Mouse (Mus musculus) macrophage (primary cell): ENCODE results near the gene Gm17387. TPM values are rescaled to one million over a fixed set of nuclear protein-coding genes. Genes with fewer than 3 reads are reported as not detected.

Source experiments
- H3K27ac ChIP-seq: fragments of 350-480 bp; formaldehyde crosslinking; 2 replicates; pipeline ENCODE4 v1.9.0; 2021
- H3K36me3 ChIP-seq: fragments of 350-480 bp; formaldehyde crosslinking; 2 replicates; pipeline ENCODE4 v1.9.0; 2021; ENCODE audit errors: inconsistent target
- H3K4me3 ChIP-seq: fragments of 350-480 bp; formaldehyde crosslinking; 2 replicates; pipeline ENCODE4 v1.9.0; 2021; ENCODE audit errors: inconsistent target
- H3K79me2 ChIP-seq: fragments of 350-480 bp; formaldehyde crosslinking; 2 replicates; pipeline ENCODE4 v1.9.0; 2021; ENCODE audit errors: inconsistent target
- WGBS: methylation state at CpG from one replicate; pipeline ENCODE4 v1.1.7; 2026; ENCODE audit warnings: inconsistent platforms; ENCODE audit not compliant: missing documents; 5-methylcytosine and 5-hydroxymethylcytosine counted together
- polyA plus RNA-seq: library from polyadenylated mRNA; stranded (reverse); fragments of 250-400 nt; gene quantifications from 3 replicates; pipeline ENCODE4 v1.2.4, GENCODE M21; 2018; ENCODE audit warnings: inconsistent platforms

The Gm17387 gene
- polyA plus RNA-seq, 1 experiment from 2014 or later = not detected

DNA sequence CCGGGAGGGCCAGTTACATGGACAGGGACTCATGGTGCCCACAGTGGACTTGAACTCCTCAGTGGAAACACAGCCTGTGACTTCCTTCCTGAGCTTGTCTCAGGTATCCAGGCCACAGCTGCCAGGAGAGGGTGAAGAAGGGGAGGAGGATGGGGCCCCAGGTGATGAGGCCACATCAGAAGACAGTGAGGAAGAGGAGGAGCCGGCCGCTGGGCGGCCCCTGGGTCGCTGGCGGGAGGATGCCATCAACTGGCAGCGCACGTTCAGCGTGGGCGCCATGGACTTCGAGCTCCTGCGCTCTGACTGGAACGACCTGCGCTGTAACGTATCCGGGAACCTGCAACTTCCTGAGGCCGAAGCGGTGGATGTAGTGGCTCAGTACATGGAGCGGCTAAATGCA, 39.4 kb downstream of the Gm17387 start:
- no peaks in the 10 kb centered on the region for H3K36me3 ChIP-seq
- H3K79me2 ChIP-seq = no peaks in the 10 kb centered on the region
- H3K4me3 ChIP-seq = no peak overlapping the region
- H3K27ac ChIP-seq = no peak overlapping the region
- WGBS = 93% methylated on average over 19 of the region's 19 CpGs

DNA sequence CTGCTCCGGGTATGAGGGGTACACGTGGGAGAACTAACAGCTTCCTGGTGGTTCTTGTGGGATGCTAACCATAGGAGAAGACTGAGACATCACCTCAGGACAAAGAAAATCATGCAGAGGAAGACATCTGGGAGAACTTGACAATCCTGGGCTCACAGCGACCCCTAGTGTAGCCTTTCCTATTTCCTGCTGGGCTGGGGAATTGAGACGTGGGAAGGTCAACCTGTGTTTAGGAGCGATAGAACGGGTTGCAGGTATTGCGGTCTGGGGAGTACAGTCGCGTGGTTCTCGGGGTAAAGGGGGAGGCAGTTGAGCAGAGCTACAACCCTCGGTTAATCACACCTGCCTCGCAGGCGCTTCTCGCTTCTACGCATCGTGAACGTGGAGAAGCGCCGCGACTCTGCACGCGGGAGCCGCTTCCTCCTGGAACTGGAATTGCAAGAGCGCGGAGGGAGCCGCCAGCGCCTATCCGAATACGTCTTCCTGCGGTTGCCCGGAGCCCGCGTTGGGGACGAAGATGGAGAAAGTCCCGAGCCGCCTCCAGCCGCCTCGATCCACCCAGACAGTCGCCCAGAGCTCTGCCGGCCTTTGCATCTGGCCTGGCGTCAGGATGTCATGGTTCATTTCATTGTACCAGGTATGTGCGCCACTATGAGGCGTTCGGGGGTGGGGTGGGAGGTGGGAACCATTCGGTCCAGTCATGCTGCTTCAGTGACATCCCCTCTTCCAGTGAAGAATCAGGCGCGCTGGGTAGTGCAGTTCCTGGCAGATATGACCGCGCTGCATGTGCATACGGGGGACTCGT, 41.3 kb downstream of the Gm17387 start:
- Histone ChIP-seq H3K36me3 (no peaks in the 10 kb centered on the region), H3K27ac (no peak overlapping the region), H3K79me2 (no peaks in the 10 kb centered on the region), H3K4me3 (no peak overlapping the region)
- WGBS = 3% methylated on average over 51 of the region's 51 CpGs

- 12% methylated on average over 23 of the region's 23 CpGs for WGBS
- Histone ChIP-seq H3K4me3 (no peak overlapping the region), H3K79me2 (no peaks in the 10 kb centered on the region), H3K27ac (no peak overlapping the region), H3K36me3 (no peaks in the 10 kb centered on the region)
Observed at GRCm38 (mm10) chr7:141072017-141072745, 43.2 kb downstream of the Gm17387 start.

DNA sequence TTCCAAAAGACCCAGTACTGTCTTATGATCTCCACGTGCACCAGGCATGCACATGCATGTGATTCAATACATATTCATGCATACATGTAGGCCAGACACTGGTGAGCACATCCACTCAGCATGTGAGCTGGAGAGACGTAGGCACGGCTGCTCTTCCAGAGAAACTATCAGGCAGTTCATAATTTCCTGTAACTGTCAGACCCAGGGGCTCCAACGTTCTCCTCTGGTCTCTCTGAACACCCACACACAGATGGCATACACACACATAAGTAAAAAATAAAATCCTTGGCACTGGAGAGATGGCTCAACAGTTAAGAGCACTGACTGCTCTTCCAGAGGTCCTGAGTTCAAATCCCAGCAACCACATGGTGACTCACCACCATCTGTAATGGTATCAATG, 44.9 kb downstream of the Gm17387 start:
- Histone ChIP-seq H3K36me3 (no peaks in the 10 kb centered on the region), H3K79me2 (no peaks in the 10 kb centered on the region), H3K4me3 (no peak overlapping the region), H3K27ac (no peak overlapping the region)
- 71% methylated on average over 4 of the region's 4 CpGs for WGBS

- Histone ChIP-seq H3K79me2 (no peaks in the 10 kb centered on the region), H3K27ac (no peak within 1 kb of the TSS), H3K36me3 (no peaks in the 10 kb centered on the region), H3K4me3 (no peak within 1 kb of the TSS)
- 91% methylated on average over 15 of the region's 15 CpGs for WGBS
Observed at GRCm38 (mm10) chr7:141077841-141078240, 48.9 kb downstream of the Gm17387 start, which contains the start of gene Pkp3. Gene Pkp3, plus strand, starts transcription at chr7:141078218.

GRCm38 (mm10) chr7:141078876-141079275, 49.9 kb downstream of the Gm17387 start:
- WGBS = 93% methylated on average over 4 of the region's 4 CpGs
- Histone ChIP-seq H3K79me2 (no peaks in the 10 kb centered on the region), H3K36me3 (no peaks in the 10 kb centered on the region), H3K27ac (no peak overlapping the region), H3K4me3 (no peak overlapping the region)

Other genes with a start within 250 kb of the Gm17387 start
- 0.50 to 0.64 TPM in 2 of 3 replicates, not detected in the other for gene Syce1, start 241.3 kb upstream of the Gm17387 start, polyA plus RNA-seq
- 0.17 to 0.31 TPM (median 0.19 TPM) in 3 replicates for gene Zfp941, start 207.0 kb upstream of the Gm17387 start, polyA plus RNA-seq
- not detected in 3 replicates for gene Urah, start 194.1 kb upstream of the Gm17387 start, polyA plus RNA-seq
- gene Scgb1c1, start 183.6 kb upstream of the Gm17387 start, polyA plus RNA-seq = not detected in 3 replicates
- gene Odf3, start 181.3 kb upstream of the Gm17387 start, polyA plus RNA-seq = not detected in 3 replicates
- not detected in 3 replicates for gene Gm45785, start 172.8 kb upstream of the Gm17387 start, polyA plus RNA-seq
- 18.7 to 48.4 TPM (median 41.3 TPM) in 3 replicates for gene Ric8a, start 172.2 kb upstream of the Gm17387 start, polyA plus RNA-seq
- gene Bet1l, start 171.6 kb upstream of the Gm17387 start, polyA plus RNA-seq = 8.0 to 19.0 TPM (median 14.4 TPM) in 3 replicates
- gene Psmd13, start 147.2 kb upstream of the Gm17387 start, polyA plus RNA-seq = 77.6 to 104 TPM (median 78.6 TPM) in 3 replicates
- 4.8 to 16.9 TPM (median 7.6 TPM) in 3 replicates for gene Sirt3, start 146.8 kb upstream of the Gm17387 start, polyA plus RNA-seq
- not detected in 3 replicates for gene Cox8b, start 128.7 kb upstream of the Gm17387 start, polyA plus RNA-seq
- not detected in 3 replicates for gene Nlrp6, start 108.2 kb upstream of the Gm17387 start, polyA plus RNA-seq
- 6.3 to 9.2 TPM (median 7.2 TPM) in 3 replicates for gene Pgghg, start 87.7 kb upstream of the Gm17387 start, polyA plus RNA-seq
- 0.30 to 1.0 TPM in 2 of 3 replicates, not detected in the other for gene Ifitm5, start 78.8 kb upstream of the Gm17387 start, polyA plus RNA-seq
- gene Gm45717, start 73.2 kb upstream of the Gm17387 start, polyA plus RNA-seq = 0.87 TPM in 1 of 3 replicates, not detected in the others
- gene Ifitm2, start 73.1 kb upstream of the Gm17387 start, polyA plus RNA-seq = 471 to 1,093 TPM (median 749 TPM) in 3 replicates
- 4.7 to 18.2 TPM (median 4.8 TPM) in 3 replicates for gene Ifitm1, start 61.9 kb upstream of the Gm17387 start, polyA plus RNA-seq
- gene Ifitm3, start 18.4 kb upstream of the Gm17387 start, polyA plus RNA-seq = 596 to 2,531 TPM (median 1,114 TPM) in 3 replicates
- gene Ifitm6, start 11.2 kb upstream of the Gm17387 start, polyA plus RNA-seq = 4.1 to 21.4 TPM (median 7.4 TPM) in 3 replicates
- not detected in 3 replicates for gene B4galnt4, start 32.0 kb downstream of the Gm17387 start, polyA plus RNA-seq
- gene Pkp3, start 49.1 kb downstream of the Gm17387 start, polyA plus RNA-seq = not detected in 3 replicates
- gene Sigirr, start 71.4 kb downstream of the Gm17387 start, polyA plus RNA-seq = 0.50 to 2.0 TPM (median 0.58 TPM) in 3 replicates
- gene Ano9, start 88.7 kb downstream of the Gm17387 start, polyA plus RNA-seq = not detected in 3 replicates
- 12.0 to 19.0 TPM (median 15.6 TPM) in 3 replicates for gene Ptdss2, start 93.3 kb downstream of the Gm17387 start, polyA plus RNA-seq
- gene Rnh1, start 143.7 kb downstream of the Gm17387 start, polyA plus RNA-seq = 93.2 to 290 TPM (median 289 TPM) in 3 replicates
- gene Hras, start 164.9 kb downstream of the Gm17387 start, polyA plus RNA-seq = 31.1 to 73.7 TPM (median 35.0 TPM) in 3 replicates
- gene Lrrc56, start 165.0 kb downstream of the Gm17387 start, polyA plus RNA-seq = 1.2 to 3.9 TPM (median 2.3 TPM) in 3 replicates
- gene Lmntd2, start 184.9 kb downstream of the Gm17387 start, polyA plus RNA-seq = not detected in 3 replicates
- 0.60 to 3.0 TPM (median 2.4 TPM) in 3 replicates for gene Rassf7, start 186.7 kb downstream of the Gm17387 start, polyA plus RNA-seq
- 36.7 to 44.4 TPM (median 42.6 TPM) in 3 replicates for gene Phrf1, start 199.7 kb downstream of the Gm17387 start, polyA plus RNA-seq
- 119 to 344 TPM (median 190 TPM) in 3 replicates for gene Irf7, start 237.3 kb downstream of the Gm17387 start, polyA plus RNA-seq
- gene Cdhr5, start 247.7 kb downstream of the Gm17387 start, polyA plus RNA-seq = not detected in 3 replicates